Mouse (Mus musculus) adrenal gland, postnatal 36 days (tissue): ENCODE data around the gene Npas4. TPM values are rescaled to one million over a fixed set of nuclear protein-coding genes. Genes with fewer than 3 reads are reported as not detected.
A peak's percentile ranks its signal among the peaks of the same experiment; 100 is the strongest.
"Not testable (repeated sequence)": the region's sequence is repeated elsewhere in the genome, so short reads cannot be mapped to it uniquely, and the experiment has no call there.

ENCODE experiments used
- DNase-seq, 2 experiments: peaks; one replicate each; pipeline ENCODE4 v3.0.0; 2021; ENCODE audit warnings: mixed read lengths in 1 of 2
- long read RNA-seq, 2 experiments: library from polyadenylated mRNA; stranded (forward); transcript quantifications; one replicate each; pipeline ENCODE4 v2.0.0; 2021; ENCODE audit warnings: borderline sequencing depth in 2 of 2
- total RNA-seq, 2 experiments: library from RNA; stranded (reverse); gene quantifications; 2 replicates each; pipeline ENCODE4 v1.2.3; 2021

Npas4 gene
- under 1 TPM; 0.20 to 0.40 TPM for total RNA-seq
- long read RNA-seq, experiment 1, result 0 reads
- long read RNA-seq, experiment 2, result 0 reads

DNA sequence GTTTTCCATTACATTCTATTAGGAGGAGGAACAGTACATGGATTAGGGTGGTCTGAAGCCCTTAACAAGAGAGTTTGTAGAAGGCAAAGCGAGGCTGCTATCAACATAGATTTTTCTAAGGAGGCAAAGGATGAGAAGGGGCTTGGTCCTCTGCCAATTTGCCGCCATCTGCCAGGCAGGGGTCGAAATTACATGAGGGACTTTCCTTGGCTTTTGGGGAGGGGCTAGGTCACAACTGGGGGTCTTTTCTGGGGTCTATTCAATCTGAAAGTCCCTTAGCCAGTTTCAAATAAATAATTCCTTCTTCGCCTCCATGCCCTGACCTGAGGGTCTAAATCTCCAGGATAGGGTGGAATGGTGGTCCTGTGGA lies at the start of gene Npas4:
Gene Npas4, minus strand, starts transcription at position 61 of the 370 bp plus-strand sequence.
- no peak for DNase-seq

DNA sequence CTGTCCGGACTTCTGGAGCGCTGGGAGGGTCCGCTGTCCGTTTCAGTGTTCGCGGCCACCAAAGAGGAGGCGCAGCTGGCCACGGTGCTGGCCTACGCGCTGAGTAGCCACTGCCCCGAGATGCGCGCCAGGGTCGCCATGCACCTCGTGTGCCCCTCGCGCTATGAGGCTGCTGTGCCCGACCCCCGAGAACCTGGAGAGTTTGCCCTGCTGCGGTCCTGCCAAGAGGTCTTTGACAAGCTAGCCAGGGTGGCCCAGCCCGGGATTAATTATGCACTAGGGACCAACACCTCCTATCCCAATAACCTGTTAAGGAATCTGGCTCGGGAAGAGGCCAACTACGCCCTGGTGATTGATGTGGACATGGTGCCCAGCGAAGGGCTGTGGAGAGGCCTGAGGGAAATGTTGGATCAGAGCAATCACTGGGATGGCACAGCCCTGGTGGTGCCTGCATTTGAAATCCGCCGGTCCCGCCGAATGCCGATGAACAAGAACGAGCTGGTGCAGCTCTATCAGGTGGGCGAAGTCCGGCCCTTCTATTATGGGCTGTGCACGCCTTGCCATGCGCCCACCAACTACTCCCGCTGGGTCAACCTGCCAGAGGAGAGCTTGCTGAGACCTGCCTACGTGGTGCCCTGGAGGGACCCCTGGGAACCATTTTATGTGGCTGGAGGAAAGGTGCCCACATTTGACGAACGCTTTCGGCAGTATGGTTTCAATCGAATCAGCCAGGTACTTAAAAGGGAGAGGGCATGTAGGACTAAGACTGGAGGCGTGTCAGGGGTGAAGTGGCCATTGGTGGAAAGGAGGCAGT lies 49.4 kb upstream of the Npas4 start:
- DNase-seq, result peak; percentile 22 to 31

DNA sequence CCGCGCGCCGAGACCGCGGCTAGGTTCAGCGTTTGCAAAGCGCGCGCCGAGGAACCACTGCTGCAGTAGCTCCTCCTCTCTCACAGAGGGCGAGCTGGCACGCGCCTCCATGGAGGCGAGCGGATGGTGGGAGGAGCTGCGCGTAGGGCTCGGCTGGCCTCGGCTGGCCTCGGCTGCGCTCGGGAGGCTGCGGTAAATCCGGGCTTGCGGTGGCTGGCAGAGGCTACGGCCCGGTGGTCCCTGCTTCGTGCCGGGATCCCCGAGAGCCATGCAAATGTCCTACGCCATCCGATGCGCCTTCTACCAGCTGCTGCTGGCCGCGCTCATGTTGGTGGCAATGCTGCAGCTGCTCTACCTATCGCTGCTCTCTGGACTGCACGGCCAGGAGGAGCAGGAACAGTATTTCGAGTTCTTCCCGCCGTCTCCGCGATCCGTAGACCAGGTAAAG lies 48.6 kb upstream of the Npas4 start, which contains the start of the genes B4gat1 and AC124502.3:
Gene B4gat1, plus strand, starts transcription at position 118 of the 448 bp plus-strand sequence.
Gene AC124502.3, plus strand, starts transcription at position 183 of the 448 bp plus-strand sequence.
- peak; percentile 93 to 94 for DNase-seq

DNA sequence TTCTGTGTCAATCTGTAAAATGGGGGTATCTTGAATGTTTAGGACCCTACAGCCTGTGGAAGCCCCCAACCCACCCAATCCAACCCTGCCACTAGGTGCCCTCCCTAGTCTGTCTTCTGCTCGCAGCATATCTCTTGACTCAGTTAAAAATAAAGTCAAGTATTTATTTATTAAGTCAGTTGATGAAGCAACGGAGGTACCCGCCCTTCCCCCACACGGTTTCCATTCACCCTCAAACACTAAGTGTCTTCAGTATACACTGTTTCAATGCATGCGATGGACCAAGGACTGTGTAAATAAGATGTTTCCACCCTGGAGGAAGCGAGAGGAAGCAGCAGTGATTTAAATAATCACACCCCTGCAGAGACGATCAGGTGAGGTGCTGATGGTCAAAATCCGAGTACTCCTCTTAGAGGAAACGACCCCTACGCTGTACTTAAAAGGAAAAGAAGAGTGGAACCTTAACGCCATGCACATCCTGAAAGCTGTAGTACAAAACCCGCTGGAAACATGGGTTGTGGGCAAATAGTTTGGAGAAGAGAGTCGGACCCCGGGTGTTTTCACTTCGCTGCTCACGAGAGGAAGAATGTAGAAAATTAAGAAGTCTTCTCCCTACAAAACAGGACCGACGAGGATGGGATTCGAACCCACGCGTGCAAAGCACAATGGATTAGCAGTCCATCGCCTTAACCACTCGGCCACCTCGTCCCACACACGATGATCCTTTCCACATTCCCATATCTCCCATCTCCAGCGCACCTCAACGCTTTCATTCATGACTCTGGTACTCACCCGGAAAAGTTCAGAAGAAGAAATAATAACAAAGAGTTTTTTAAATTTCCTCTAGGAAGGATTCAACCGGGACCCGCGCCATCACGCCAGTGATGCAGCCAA lies 47.8 kb upstream of the Npas4 start:
- DNase-seq, result peak; percentile 79 to 82

DNA sequence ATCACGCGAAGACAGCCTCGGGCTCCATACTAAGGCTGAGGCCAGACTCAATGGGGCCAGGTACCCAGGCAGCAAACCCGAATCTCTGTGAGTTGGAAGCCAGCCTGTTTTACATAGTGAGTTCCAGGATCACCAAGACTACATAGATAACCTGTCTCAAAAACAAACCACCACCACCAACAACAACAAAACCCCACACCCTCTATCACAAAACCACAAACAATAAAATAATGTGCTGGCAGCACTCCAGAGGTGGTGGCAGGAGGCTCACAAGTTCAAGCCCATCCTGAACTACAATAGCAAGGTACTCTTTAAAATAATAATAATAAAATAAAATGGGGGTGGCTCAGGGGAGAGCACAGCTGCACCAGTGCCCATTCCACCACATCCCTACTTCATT lies 46.5 kb upstream of the Npas4 start:
- DNase-seq, result no peak

DNA sequence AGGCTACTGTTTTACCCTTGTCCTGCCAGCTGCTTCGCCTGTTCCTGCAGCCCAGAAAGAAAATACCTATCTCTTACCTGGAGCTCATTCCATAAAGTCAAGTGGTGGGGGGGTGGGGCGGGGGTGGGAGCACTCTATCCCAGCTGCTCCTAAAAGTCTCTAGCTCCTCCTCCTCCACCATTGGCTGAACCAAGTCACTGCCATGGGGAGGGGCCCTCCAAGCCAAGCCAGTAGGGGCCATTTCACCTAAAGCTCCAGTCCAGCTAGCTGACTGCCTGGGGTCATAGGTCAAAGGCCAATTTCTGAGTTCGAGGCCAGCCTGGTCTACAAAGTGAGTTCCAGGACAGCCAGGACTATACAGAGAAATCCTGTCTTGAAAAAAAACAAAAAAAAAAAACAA lies 42.6 kb upstream of the Npas4 start:
- DNase-seq, result no peak

DNA sequence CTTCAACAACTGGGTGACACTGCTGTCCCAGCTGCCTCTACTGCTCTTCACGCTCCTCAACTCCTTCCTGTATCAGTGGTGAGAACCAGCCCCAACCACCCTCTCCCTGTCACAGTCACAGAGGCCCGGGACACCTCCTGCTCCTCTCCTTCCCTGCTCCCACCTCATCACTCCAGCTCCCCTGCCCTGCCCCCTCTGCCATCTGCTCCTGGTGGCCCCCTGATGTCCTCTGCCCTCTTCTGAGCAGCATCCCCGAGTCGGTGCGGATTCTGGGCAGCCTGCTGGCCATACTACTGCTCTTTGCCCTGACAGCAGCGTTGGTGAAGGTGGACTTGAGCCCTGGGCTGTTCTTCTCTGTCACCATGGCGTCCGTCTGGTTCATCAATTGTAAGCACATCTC lies 36.0 kb upstream of the Npas4 start:
- no peak for DNase-seq

DNA sequence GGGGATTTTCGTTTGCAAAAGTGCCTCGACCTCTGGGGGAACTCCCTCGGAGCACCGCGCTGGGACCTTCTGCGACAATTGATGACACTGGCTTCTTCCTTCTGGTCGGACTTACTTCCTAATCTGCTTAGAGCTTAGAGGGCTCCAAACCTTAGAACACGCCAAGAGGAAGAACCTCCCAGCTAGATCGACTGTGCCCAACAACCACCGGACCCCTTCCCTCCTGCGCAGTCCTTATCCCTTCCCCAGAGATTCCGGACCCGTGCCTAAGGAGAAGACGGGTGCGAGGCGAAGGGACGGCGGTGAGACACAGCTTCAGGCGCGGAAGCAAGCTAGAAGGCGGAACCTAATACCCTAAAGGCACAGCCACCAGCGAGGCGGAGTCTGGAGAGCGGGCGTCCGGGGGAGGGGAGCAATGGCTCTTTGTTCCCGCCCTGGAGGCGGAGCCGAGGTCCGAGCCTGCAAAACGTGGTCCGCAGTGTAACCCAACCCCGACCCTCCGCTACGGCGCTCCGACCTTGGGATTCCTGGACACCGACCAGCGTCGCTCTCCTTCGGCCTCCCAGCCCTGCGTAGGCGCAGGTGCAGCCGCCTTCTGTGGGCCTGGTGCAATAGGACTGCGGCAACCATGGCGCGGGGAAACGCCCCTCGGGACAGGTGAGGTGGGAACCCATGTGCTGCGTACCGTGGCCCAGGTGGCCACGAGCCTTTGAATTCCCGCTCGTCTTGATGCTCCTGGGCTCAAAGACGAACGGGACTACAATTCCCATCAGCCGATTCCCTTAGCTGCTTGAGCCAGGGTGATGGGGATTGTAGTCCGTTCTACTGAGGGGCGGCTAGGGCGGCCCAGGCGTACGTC lies 33.7 kb upstream of the Npas4 start, which contains the start of gene Slc29a2:
Gene Slc29a2, plus strand, starts transcription at position 240 of the 859 bp plus-strand sequence.
- peak; percentile 96 to 97 for DNase-seq

DNA sequence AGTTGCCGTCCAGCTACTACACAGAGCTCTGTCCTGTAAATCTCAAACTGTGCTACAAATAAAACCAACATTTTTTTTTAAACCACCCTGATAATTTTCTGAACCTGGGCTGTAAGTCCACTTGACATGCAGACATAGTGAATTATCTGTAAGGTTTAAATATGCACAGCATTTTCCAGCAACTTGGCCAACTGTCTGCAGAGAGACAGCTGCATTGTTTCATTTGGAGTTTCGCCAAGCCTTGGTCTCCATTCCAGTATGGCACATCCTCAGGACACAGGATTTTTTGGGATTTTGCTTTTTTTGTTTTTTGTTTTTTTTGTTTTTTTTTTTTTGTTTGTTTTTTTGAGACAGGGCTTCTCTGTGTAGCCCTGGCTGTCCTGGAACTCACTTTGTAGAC lies 31.3 kb upstream of the Npas4 start:
- DNase-seq, result no peak

DNA sequence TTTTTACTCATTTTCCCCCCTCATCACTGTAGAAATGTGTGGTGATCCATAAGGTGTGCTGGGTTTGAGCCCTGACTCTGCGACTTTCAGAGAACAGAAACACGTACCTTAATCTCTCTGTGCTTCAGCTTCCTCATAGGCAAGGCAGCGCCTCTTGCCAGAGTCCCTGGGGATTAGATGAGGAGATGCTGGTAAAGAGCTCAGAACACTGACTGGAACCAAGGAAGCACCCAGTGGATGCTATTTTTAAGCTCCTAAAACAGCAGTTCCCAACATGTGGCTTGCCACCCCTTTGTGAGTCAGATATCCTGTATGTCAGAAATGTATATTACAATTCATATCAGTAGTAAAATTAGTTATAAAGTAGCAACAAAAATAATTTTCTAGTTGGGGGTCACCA lies 28.1 kb upstream of the Npas4 start:
- DNase-seq, result no peak

DNA sequence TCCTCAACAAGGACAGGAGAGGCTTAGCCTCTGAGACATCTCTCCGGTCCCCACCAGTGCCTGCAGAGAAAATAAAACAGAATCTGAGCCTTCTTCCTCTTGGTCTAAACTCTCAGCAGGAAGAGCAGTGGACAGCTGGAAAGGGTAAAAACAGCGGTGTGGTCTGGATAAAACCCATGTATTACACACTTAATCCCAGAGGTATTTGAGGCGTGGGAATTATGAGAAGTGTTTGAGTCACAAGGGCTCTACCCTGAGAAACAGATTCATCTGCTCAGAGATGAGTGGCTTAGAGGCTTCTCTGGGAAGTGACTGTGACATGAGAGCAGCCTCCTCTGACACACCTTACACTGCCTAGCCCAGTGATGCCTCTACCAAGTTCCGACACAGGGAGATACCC lies 27.5 kb upstream of the Npas4 start:
- DNase-seq, result no peak

DNA sequence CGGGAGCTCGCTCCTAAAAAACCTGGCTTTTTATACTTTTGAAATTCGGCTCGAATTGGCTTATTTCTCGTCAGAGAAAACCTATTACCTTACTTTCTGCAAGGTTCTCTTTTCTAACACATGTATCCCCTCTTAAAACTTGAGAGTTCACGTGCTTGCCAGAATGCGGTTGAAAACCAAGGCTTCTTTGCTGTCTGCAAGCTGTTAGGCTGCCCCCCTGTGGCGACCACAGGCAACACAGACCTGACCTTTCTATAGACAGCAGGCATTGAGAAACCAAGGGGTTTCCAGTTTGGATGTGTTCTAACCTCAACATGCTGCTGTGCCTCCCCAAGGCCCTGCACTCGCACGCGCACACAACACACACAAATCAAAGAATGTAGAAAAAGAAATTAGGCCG lies 26.7 kb upstream of the Npas4 start:
- peak; percentile 71 to 85 for DNase-seq

DNA sequence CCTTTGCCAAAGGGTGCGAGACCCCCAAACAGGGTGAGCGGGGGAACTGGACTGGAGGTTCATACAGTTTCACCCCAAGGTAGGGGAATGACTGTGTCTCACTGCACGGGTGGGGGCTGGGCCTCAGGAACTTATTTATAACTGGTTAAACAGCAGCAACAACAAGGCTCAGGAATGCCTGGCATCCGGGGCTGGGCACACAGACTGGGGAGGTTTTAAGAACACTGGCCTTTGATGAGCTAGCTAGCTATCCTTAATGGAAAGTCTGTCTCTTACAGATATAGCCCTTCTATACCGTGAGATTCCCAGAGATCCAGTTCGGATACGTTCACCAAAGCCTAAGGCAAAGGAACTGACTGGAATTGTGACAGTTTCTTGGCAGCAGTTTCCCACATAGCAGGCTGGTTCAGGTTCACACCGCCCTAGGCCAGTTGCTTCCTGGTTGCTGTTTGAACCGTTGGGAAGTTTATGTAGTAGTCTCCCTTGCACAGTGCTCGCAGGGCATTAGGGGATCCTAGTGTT lies 26.2 kb upstream of the Npas4 start:
- no peak for DNase-seq

DNA sequence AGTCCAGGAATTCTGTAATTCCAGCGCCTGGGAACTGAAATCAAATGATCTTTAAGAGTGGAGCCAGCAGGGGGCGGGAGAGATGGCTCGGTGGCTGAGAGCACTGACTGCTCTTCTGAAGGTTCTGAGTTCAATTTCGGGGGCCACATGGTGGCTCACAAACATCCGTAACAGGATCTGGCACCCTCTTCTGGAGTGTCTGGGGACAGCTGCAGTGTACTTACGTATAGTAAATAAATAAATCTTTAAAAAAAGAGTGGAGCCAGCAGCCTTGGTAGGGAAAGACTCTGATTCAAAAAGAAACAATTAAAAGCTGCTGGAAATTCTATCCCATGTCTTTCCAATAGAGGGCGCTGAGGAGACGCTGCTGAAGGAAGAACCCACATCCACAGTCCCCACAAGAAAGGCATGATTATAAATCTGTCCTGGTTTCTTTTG lies 24.9 kb upstream of the Npas4 start:
- DNase-seq, result peak in 1 of 2 experiments; percentile 57

DNA sequence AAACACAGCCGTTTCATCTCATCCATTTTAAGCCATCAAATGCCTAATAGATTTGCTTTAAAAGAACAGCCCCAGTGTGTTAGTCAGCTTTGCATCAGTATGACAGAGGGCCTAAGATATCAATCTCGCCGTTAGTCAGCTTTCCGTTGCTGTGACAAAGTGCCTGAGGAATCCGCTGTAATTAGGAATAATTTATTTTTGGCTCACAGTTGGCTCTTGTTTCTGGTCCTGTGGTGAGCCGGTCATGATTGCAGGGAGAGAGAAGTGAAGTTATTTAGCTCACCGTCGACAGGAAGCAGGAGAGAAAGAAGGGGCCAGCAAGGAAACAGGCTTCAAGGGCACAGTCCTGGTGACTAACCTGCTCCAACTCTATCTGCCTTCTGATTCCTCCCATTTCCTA lies 23.0 kb upstream of the Npas4 start:
- no peak for DNase-seq

DNA sequence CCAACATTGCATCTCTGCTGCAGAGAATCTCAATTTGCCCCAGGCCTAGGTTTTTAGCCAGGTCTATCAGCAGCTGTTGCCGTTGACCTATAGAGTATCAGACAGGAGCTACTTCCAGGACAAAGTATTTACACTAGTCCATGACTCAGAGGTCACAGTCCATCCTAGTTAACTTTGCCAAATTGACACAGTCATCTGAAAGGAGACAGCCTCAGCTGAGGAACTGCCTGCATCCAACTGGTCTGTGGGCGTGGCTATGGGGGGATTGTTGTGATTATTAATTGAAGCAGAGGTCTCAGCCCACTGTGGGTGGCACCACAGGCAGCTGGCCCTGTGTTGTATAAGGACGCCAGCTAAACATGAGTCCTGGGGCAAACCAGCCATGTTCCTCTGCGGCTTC lies 14.8 kb upstream of the Npas4 start:
- no peak for DNase-seq

DNA sequence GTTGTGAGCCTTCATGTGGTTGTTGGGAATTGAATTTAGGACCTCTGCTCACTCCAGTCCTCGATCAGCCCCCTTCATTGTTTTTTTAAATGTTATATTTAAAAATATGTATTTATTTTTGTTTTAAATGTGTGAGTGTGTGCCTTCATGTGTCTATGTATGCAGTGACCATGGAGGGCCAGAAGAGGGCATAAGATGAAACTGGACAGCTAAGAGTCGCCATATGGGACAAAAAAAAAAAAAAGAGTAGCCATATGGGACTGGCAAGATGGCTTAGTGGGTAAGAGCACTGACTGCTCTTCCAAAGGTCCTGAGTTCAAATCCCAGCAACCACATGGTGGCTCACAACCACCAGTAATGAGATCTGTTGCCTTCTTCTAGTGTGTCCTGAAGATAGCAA lies 13.5 kb upstream of the Npas4 start:
- not testable (repeated sequence) for DNase-seq

DNA sequence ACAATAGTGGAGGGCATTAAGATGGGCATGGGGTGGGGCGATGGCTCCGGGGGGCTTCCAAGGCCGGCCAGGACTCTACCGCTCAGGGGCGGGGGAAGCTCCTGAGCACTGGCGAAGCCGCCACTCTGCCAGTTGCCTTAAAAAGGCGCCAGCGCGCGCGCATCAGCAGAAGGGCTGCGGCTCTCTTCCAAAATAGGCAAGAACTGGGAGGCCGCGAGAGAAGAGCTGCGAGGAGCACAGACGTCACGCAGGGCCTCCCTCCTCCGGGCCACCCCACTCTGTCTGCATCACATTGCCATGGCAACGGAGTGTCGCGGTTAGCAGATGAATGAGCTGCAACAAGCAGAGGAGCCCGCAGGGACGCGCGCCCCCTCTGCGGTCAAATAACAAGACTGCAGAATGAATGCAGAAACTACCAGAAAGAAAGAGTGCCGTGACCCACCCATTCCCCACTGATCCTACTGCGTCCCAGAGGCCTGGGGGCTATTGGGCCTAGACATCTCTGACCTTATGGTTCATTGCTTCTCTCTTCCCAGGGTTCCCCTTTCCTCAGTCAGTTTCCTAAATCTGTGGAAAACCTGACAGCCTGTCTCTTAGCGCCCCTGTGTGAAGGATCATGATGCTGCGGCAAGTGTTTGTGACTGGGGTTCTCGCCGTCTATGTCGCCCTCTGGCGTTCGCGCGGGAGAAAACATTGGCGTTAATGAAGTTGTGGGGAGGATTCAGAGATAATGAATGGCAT lies 11.7 kb upstream of the Npas4 start:
- peak; percentile 83 to 84 for DNase-seq

DNA sequence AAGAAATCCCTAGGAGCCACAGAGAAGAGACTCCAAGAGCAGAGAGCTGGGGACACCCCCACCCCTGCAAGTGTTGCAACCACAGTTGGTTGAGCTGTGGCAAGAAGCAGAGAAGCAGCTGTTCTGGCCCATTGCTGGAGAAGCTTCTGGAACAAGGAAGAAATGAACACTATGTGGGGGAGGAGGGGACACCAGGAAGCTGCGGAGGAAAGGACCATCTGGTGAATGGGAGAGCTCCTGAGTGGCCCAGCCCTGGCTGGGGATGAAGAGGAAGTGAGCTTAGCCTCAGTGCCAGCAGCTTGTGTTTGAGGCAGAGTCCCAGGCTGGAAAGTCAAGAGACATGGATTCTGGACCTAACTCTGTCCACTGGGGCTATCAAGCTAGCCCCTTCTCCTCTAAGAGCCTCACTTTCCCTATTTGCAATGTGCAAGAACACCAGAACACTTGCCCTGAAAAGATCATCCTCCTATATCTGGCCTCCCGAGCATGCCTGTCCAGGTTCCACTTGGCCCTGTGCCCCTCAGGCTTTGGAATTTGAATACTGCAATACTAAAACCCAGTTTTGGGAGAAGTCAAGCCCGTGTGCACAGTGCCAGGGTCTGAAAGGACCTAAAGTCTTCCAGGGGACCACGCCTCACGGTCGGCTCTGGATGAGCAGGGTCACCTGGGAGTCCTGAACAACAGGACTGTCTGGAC lies 9.5 kb upstream of the Npas4 start:
- no peak for DNase-seq

DNA sequence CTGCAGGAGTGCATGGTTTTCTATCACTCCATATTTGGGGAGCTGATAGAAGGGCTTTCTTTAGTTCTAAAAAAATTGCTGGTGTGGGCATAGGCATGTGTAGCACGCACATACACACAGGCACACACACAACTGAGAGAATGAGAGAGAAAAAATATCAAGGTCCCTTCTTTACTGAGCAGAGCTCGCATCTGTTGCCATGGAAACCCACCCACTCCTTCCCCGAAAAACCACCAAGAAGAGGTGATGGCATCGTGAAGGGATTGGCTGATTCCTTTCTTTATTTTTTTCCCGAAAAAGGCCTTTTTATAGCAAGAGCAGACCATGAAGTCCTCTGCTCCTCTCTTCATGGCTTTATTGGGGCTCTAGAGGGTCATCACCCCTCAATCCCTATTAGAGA lies 3.9 kb upstream of the Npas4 start:
- no peak for DNase-seq
